Mouse (Mus musculus) neural tube, embryonic 11.5 days (tissue): ENCODE results near the gene Hlcs. TPM values are rescaled to one million over a fixed set of nuclear protein-coding genes. Genes with fewer than 3 reads are reported as not detected.

Experiments used
- ATAC-seq: fragments of 200-750 bp; cut with Nextera tagmentation; 2 replicates; pipeline ENCODE4 v1.8.0; 2017; ENCODE audit warnings: moderate number of reproducible peaks, mild to moderate bottlenecking, moderate TSS enrichment, moderate library complexity; ENCODE audit not compliant: insufficient read depth, low FRiP score, low TSS enrichment
- DNase-seq: peaks from one replicate; pipeline ENCODE4 v3.0.0-alpha.2; 2015; ENCODE audit warnings: low spot score
- H3K27ac ChIP-seq: fragments of 300-500 bp; sonication (generic); 2 replicates; pipeline ENCODE4 v1.5.1; 2014; ENCODE audit warnings: low read depth, mild to moderate bottlenecking, low read length
- H3K27me3 ChIP-seq: fragments of 300-500 bp; sonication (generic); 2 replicates; pipeline ENCODE4 v1.6.1; 2014; ENCODE audit warnings: mild to moderate bottlenecking, low read length, mixed read lengths; ENCODE audit not compliant: control insufficient read depth, insufficient read depth
- H3K36me3 ChIP-seq: fragments of 300-500 bp; sonication (generic); 2 replicates; pipeline ENCODE4 v1.6.1; 2014; ENCODE audit warnings: mild to moderate bottlenecking, low read length, moderate library complexity, mixed read lengths; ENCODE audit not compliant: control insufficient read depth, insufficient read depth
- H3K4me1 ChIP-seq: fragments of 300-500 bp; sonication (generic); 2 replicates; pipeline ENCODE4 v1.6.1; 2014; ENCODE audit warnings: low read length, mixed read lengths; ENCODE audit not compliant: control insufficient read depth, insufficient read depth
- H3K4me2 ChIP-seq: fragments of 300-500 bp; sonication (generic); 2 replicates; pipeline ENCODE4 v1.6.1; 2014; ENCODE audit warnings: low read depth, mild to moderate bottlenecking, moderate library complexity
- H3K4me3 ChIP-seq: fragments of 300-500 bp; sonication (generic); 2 replicates; pipeline ENCODE4 v1.5.1; 2014; ENCODE audit warnings: low read depth, low read length
- H3K9ac ChIP-seq: fragments of 300-500 bp; sonication (generic); 2 replicates; pipeline ENCODE4 v1.6.1; 2014; ENCODE audit warnings: mild to moderate bottlenecking, low read length
- H3K9me3 ChIP-seq: fragments of 300-500 bp; sonication (generic); 2 replicates; pipeline ENCODE4 v1.6.1; 2016; ENCODE audit warnings: low read length; ENCODE audit not compliant: control insufficient read depth
- WGBS: fragments of 180-500 bp; shearing (Covaris S2); extraction: QIAGEN DNeasy Blood & Tissue Kit; methylation state at CpG from one replicate; pipeline ENCODE4 v1.1.7; 2014; 5-methylcytosine and 5-hydroxymethylcytosine counted together
- polyA plus RNA-seq: library from polyadenylated mRNA; unstranded; fragments of >200 nt; fragmentation: Nextera tagmentation; extraction: Ambion mirVana; gene quantifications from 2 replicates; pipeline ENCODE4 v1.2.1, GENCODE M21; 2014

Hlcs gene
- polyA plus RNA-seq, 1 experiment from 2014 or later: 9.4 TPM

- no peaks in the 10 kb centered on the region for H3K36me3 ChIP-seq
- H3K27ac ChIP-seq: no peak overlapping the region
- DNase-seq: no peak
- H3K4me3 ChIP-seq: no peak overlapping the region
- H3K9me3 ChIP-seq: no peaks in the 10 kb centered on the region
- no peaks in the 10 kb centered on the region for H3K27me3 ChIP-seq
- no peak for ATAC-seq
- WGBS: 77% methylated on average over 6 of the region's 6 CpGs
- peaks cover 4% of the 10 kb centered on the region for H3K4me1 ChIP-seq
- H3K9ac ChIP-seq: no peak overlapping the region
- H3K4me2 ChIP-seq: no peak overlapping the region
These were observed 76.3 kb downstream of the Hlcs start for GRCm38 (mm10) chr16:94237130-94237484.

- H3K27ac ChIP-seq: no peak overlapping the region
- DNase-seq: peak; percentile 50
- ATAC-seq: no peak
- 70% methylated on average over 16 of the region's 16 CpGs for WGBS
- H3K27me3 ChIP-seq: peaks cover 3% of the 10 kb centered on the region; the same call in 1 of the 2 replicates
- H3K9me3 ChIP-seq: no peaks in the 10 kb centered on the region
- H3K36me3 ChIP-seq: no peaks in the 10 kb centered on the region
- no peak overlapping the region for H3K9ac ChIP-seq
- H3K4me1 ChIP-seq: peaks cover 4% of the 10 kb centered on the region
- no peak overlapping the region for H3K4me3 ChIP-seq
- no peak overlapping the region for H3K4me2 ChIP-seq
These were observed 76.9 kb downstream of the Hlcs start for GRCm38 (mm10) chr16:94236226-94237129.

- 88% methylated on average over 6 of the region's 6 CpGs for WGBS
- Histone ChIP-seq H3K27ac (no peak overlapping the region), H3K4me2 (no peak overlapping the region), H3K36me3 (no peaks in the 10 kb centered on the region), H3K27me3 (peaks cover 9% of the 10 kb centered on the region), H3K4me3 (no peak overlapping the region), H3K4me1 (peaks cover 4% of the 10 kb centered on the region), H3K9ac (no peak overlapping the region), H3K9me3 (no peaks in the 10 kb centered on the region)
- DNase-seq (no peak), ATAC-seq (no peak)
These were observed 77.7 kb downstream of the Hlcs start for GRCm38 (mm10) chr16:94235718-94236117.

GRCm38 (mm10) chr16:94234202-94234601 lies 79.2 kb downstream of the Hlcs start:
- no peak for DNase-seq
- Histone ChIP-seq H3K27me3 (peaks cover 19% of the 10 kb centered on the region), H3K36me3 (no peaks in the 10 kb centered on the region), H3K9me3 (no peaks in the 10 kb centered on the region), H3K27ac (no peak overlapping the region), H3K4me1 (peaks cover 4% of the 10 kb centered on the region), H3K4me2 (no peak overlapping the region), H3K9ac (no peak overlapping the region), H3K4me3 (no peak overlapping the region)
- no peak for ATAC-seq
- 72% methylated on average over 4 of the region's 4 CpGs for WGBS

- Histone ChIP-seq H3K9ac (no peak overlapping the region), H3K27me3 (peaks cover 39% of the 10 kb centered on the region), H3K4me3 (no peak overlapping the region), H3K4me1 (0 out of 2 replicates have a peak, but pooled peaks cover 2% of the 10 kb centered on the region), H3K9me3 (no peaks in the 10 kb centered on the region), H3K36me3 (no peaks in the 10 kb centered on the region), H3K4me2 (no peak overlapping the region), H3K27ac (no peak overlapping the region)
- ATAC-seq (no peak), DNase-seq (no peak)
- 75% methylated on average over 12 of the region's 12 CpGs for WGBS
These were observed 82.3 kb downstream of the Hlcs start for GRCm38 (mm10) chr16:94230909-94231575.

- no peak overlapping the region for H3K9ac ChIP-seq
- no peak overlapping the region for H3K4me3 ChIP-seq
- H3K27me3 ChIP-seq: peaks cover 41% of the 10 kb centered on the region
- ATAC-seq (no peak), DNase-seq (no peak)
- WGBS: 87% methylated on average over 4 of the region's 4 CpGs
- H3K4me1 ChIP-seq: 0 out of 2 replicates have a peak, but pooled peaks cover 2% of the 10 kb centered on the region
- H3K9me3 ChIP-seq: no peaks in the 10 kb centered on the region
- no peak overlapping the region for H3K4me2 ChIP-seq
- H3K27ac ChIP-seq: no peak overlapping the region
- H3K36me3 ChIP-seq: no peaks in the 10 kb centered on the region
These were observed 82.9 kb downstream of the Hlcs start for GRCm38 (mm10) chr16:94230499-94230898.

- Histone ChIP-seq H3K4me1 (0 out of 2 replicates have a peak, but pooled peaks cover 2% of the 10 kb centered on the region), H3K36me3 (no peaks in the 10 kb centered on the region), H3K27ac (no peak overlapping the region), H3K4me3 (no peak overlapping the region), H3K4me2 (no peak overlapping the region), H3K9me3 (no peaks in the 10 kb centered on the region), H3K9ac (no peak overlapping the region), H3K27me3 (peaks cover 47% of the 10 kb centered on the region)
- 95% methylated on average over 7 of the region's 7 CpGs for WGBS
- DNase-seq (no peak), ATAC-seq (no peak)
These were observed 83.5 kb downstream of the Hlcs start for GRCm38 (mm10) chr16:94229890-94230289.

- no peak overlapping the region for H3K4me3 ChIP-seq
- H3K9ac ChIP-seq: no peak overlapping the region
- H3K4me2 ChIP-seq: no peak overlapping the region
- H3K4me1 ChIP-seq: 0 out of 2 replicates have a peak, but pooled peaks cover 2% of the 10 kb centered on the region
- no peak for DNase-seq
- H3K36me3 ChIP-seq: no peaks in the 10 kb centered on the region
- H3K27ac ChIP-seq: no peak overlapping the region
- peaks cover 53% of the 10 kb centered on the region for H3K27me3 ChIP-seq
- H3K9me3 ChIP-seq: no peaks in the 10 kb centered on the region
- WGBS: 78% methylated on average over 18 of the region's 18 CpGs
- no peak for ATAC-seq
These were observed 84.4 kb downstream of the Hlcs start for GRCm38 (mm10) chr16:94228858-94229555.
